Mouse (Mus musculus): ENCODE results near the gene Arl6ip5.

DNA sequence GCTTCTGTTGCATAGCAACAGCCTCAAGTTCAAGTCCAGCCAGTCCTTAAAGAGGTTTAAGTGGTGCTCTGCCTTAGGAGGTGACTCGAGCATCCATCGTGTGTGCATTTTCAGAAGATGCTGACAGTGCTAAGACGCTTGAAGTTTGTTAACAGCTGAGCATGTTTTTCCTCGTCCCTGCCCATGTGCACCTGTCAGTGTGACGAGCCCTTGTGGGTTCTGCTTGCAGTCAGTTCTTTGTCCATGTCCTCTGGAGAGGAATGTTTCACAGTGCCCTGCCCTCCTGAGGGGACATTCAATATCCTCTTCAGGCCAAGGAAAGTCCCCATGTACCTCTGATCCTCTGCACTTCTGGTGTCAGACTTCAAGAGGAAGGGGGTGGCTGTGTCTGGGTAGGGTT lies 29.6 kb downstream of the Arl6ip5 start:
- TF ChIP-seq CTCF (IDR thresholded peaks at IDR 0.05) (no peak), EP300 (IDR thresholded peaks at IDR 0.05) (no peak)
